Mouse (Mus musculus): ENCODE results near the gene Acsf3. TPM values are rescaled to one million over a fixed set of nuclear protein-coding genes. Genes with fewer than 3 reads are reported as not detected.

Gene Acsf3
- polyA plus RNA-seq, 1 experiment from 2014 or later: 10.7 TPM

- H3K9ac ChIP-seq (replicated peaks): no peak overlapping the region
- DNase-seq (no peak), ATAC-seq (no peak)
- TF ChIP-seq EP300 (IDR thresholded peaks at IDR 0.05; ENCODE audit: low read depth) (no peak), CTCF (IDR thresholded peaks at IDR 0.05; ENCODE audit: low read depth) (no peak)
- no peaks in the 10 kb centered on the region for H3K36me3 ChIP-seq (replicated peaks; ENCODE audit: insufficient read depth, low read length)
- H3K27ac ChIP-seq (ENCODE audit: low read depth): no peak overlapping the region
- no peaks in the 10 kb centered on the region for H3K9me3 ChIP-seq (ENCODE audit: low read length)
- H3K27me3 ChIP-seq (ENCODE audit: insufficient read depth, low read length): no peaks in the 10 kb centered on the region
- WGBS (ENCODE audit: insufficient replicate concordance): 74% methylated on average over 11 of the region's 11 CpGs
- H3K4me2 ChIP-seq (ENCODE audit: low read depth, low read length): no peak overlapping the region
- H3K4me3 ChIP-seq (ENCODE audit: low read depth, low read length): no peak overlapping the region
- peaks cover 4% of the 10 kb centered on the region for H3K4me1 ChIP-seq (ENCODE audit: insufficient read depth)
These were observed 44.5 kb downstream of the Acsf3 start for GRCm38 (mm10) chr8:122819776-122820175.

GRCm38 (mm10) chr8:122824571-122824970 is 49.3 kb downstream of the Acsf3 start:
- WGBS (ENCODE audit: insufficient replicate concordance): 54% methylated on average over 5 of the region's 5 CpGs
- TF ChIP-seq CTCF (IDR thresholded peaks at IDR 0.05; ENCODE audit: low read depth) (no peak), EP300 (IDR thresholded peaks at IDR 0.05; ENCODE audit: low read depth) (no peak)

DNA sequence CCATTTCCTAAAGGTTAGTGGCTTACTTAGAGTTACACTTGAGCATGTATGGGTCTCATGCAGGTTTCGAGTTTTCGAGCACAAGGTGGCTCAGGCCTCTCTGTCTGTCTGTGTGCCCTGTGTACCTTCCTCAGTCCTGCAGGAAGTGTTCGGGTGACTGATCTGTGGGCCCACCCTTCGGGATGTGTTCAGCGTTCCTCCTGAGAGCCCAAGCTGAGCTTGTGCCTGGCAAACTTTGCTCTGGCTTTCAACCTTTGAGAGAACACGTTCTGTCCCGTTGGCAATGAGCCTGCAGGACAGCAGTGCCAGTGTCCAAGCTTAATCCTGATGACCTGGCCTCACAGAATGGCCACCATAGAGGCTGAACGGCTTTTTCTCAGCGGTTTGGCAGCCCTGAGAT is 49.7 kb downstream of the Acsf3 start:
- TF ChIP-seq CTCF (IDR thresholded peaks at IDR 0.05; ENCODE audit: low read depth) (no peak), EP300 (IDR thresholded peaks at IDR 0.05; ENCODE audit: low read depth) (no peak)
- Histone ChIP-seq H3K4me3 (ENCODE audit: low read depth, low read length) (no peak overlapping the region), H3K4me2 (ENCODE audit: low read depth, low read length) (no peak overlapping the region), H3K9ac (replicated peaks) (no peak overlapping the region), H3K36me3 (replicated peaks; ENCODE audit: insufficient read depth, low read length) (no peaks in the 10 kb centered on the region), H3K27me3 (ENCODE audit: insufficient read depth, low read length) (no peaks in the 10 kb centered on the region), H3K27ac (ENCODE audit: low read depth) (no peak overlapping the region), H3K9me3 (ENCODE audit: low read length) (no peaks in the 10 kb centered on the region), H3K4me1 (ENCODE audit: insufficient read depth) (no peaks in the 10 kb centered on the region)
- ATAC-seq: no peak
- DNase-seq: no peak
- WGBS (ENCODE audit: insufficient replicate concordance): 67% methylated on average over 9 of the region's 9 CpGs

More at GRCm38 (mm10) chr8:122824571-122824970, 49.3 kb downstream of the Acsf3 start:
- Histone ChIP-seq H3K9ac (replicated peaks) (no peak overlapping the region), H3K4me1 (ENCODE audit: insufficient read depth) (no peaks in the 10 kb centered on the region), H3K4me3 (ENCODE audit: low read depth, low read length) (no peak overlapping the region), H3K4me2 (ENCODE audit: low read depth, low read length) (no peak overlapping the region), H3K36me3 (replicated peaks; ENCODE audit: insufficient read depth, low read length) (no peaks in the 10 kb centered on the region), H3K27me3 (ENCODE audit: insufficient read depth, low read length) (no peaks in the 10 kb centered on the region), H3K9me3 (ENCODE audit: low read length) (no peaks in the 10 kb centered on the region), H3K27ac (ENCODE audit: low read depth) (no peak overlapping the region)
- no peak for ATAC-seq
- DNase-seq: no peak

GRCm38 (mm10) chr8:122825408-122825807 is 50.1 kb downstream of the Acsf3 start:
- ATAC-seq: no peak
- no peaks in the 10 kb centered on the region for H3K27me3 ChIP-seq (ENCODE audit: insufficient read depth, low read length)
- H3K36me3 ChIP-seq (replicated peaks; ENCODE audit: insufficient read depth, low read length): no peaks in the 10 kb centered on the region
- no peak overlapping the region for H3K4me3 ChIP-seq (ENCODE audit: low read depth, low read length)
- H3K4me1 ChIP-seq (ENCODE audit: insufficient read depth): no peaks in the 10 kb centered on the region; the same call in 1 of the 2 replicates
- no peaks in the 10 kb centered on the region for H3K9me3 ChIP-seq (ENCODE audit: low read length)
- TF ChIP-seq CTCF (IDR thresholded peaks at IDR 0.05; ENCODE audit: low read depth) (no peak), EP300 (IDR thresholded peaks at IDR 0.05; ENCODE audit: low read depth) (no peak)
- H3K9ac ChIP-seq (replicated peaks): no peak overlapping the region
- WGBS (ENCODE audit: insufficient replicate concordance): 48% methylated on average over 8 of the region's 8 CpGs
- no peak overlapping the region for H3K27ac ChIP-seq (ENCODE audit: low read depth)
- H3K4me2 ChIP-seq (ENCODE audit: low read depth, low read length): no peak overlapping the region
- no peak for DNase-seq

DNA sequence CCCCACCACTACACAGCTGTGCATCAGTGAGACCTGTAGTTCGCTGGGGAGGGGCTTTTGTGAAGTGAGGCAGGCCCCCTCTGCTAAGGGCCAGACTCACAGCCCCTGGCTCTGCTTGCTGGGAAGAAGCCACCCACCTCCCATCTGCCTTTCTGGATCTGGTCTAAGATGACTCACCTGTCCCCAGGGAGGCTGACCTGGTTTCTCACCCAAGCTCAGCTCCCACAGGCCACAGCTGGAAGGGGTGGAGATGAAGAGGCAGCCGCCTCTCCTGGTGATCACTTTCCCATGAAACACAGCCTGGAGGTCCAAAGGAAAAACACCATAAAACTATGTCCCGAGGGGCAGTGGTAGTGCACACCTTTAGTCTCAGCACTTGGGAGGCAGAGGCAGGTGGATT is 54.1 kb downstream of the Acsf3 start:
- DNase-seq (no peak), ATAC-seq (no peak)
- WGBS (ENCODE audit: insufficient replicate concordance): 65% methylated on average over 3 of the region's 3 CpGs
- TF ChIP-seq CTCF (IDR thresholded peaks at IDR 0.05; ENCODE audit: low read depth): no peak
- TF ChIP-seq EP300 (IDR thresholded peaks at IDR 0.05; ENCODE audit: low read depth): no peak
- no peaks in the 10 kb centered on the region for H3K36me3 ChIP-seq (replicated peaks; ENCODE audit: insufficient read depth, low read length)
- H3K27me3 ChIP-seq (ENCODE audit: insufficient read depth, low read length): no peaks in the 10 kb centered on the region
- H3K4me2 ChIP-seq (ENCODE audit: low read depth, low read length): no peak overlapping the region
- no peak overlapping the region for H3K4me3 ChIP-seq (ENCODE audit: low read depth, low read length)
- H3K27ac ChIP-seq (ENCODE audit: low read depth): no peak overlapping the region
- no peaks in the 10 kb centered on the region; the same call in 1 of the 2 replicates for H3K4me1 ChIP-seq (ENCODE audit: insufficient read depth)
- no peaks in the 10 kb centered on the region for H3K9me3 ChIP-seq (ENCODE audit: low read length)
- no peak overlapping the region for H3K9ac ChIP-seq (replicated peaks)

DNA sequence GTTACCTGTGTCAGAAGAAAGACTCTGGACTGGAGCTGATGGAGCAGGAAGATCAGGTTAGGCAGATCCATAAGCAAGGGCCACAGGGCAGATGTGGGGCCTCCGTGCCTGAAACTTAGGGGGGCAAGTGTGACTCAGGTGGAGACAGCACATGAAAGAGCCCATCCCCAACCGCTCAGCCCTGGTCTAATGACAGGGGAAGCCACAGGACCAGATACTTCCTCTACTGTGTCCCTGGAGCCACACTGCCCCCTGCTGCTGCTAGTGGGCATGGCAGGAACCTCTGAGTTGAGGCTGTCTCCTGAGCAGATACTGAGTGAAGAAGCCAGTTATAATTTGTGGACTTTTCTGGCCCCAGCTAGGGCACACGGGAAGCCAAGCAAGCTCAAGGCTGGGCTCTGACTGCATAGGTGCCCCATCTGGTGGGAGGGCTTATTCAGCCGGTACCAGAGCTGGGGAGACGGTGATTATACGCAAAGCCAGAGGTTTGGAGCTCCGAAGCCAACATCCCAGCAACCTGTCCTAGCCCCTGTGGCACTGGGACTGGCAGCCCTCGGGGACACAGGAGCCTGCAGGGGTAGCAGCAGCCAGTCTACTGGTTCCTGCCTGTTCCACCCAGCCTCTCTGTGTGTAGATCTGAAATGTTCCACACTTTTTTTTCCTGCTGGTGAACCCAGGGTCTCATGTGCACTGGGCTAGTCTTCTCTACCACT is 55.2 kb downstream of the Acsf3 start:
- no peaks in the 10 kb centered on the region for H3K9me3 ChIP-seq (ENCODE audit: low read length)
- H3K27ac ChIP-seq (ENCODE audit: low read depth): no peak overlapping the region
- 35% methylated on average over 8 of the region's 8 CpGs for WGBS (ENCODE audit: insufficient replicate concordance)

More for the DNA sequence above, 55.2 kb downstream of the Acsf3 start:
- no peaks in the 10 kb centered on the region; the same call in 1 of the 2 replicates for H3K4me1 ChIP-seq (ENCODE audit: insufficient read depth)
- TF ChIP-seq CTCF (IDR thresholded peaks at IDR 0.05; ENCODE audit: low read depth) (peak; percentile 99), EP300 (IDR thresholded peaks at IDR 0.05; ENCODE audit: low read depth) (no peak)
- H3K4me2 ChIP-seq (ENCODE audit: low read depth, low read length): no peak overlapping the region
- ATAC-seq (peak; percentile 83), DNase-seq (peak; percentile 94)
- H3K36me3 ChIP-seq (replicated peaks; ENCODE audit: insufficient read depth, low read length): no peaks in the 10 kb centered on the region
- H3K9ac ChIP-seq (replicated peaks): no peak overlapping the region
- H3K4me3 ChIP-seq (ENCODE audit: low read depth, low read length): no peak overlapping the region
- H3K27me3 ChIP-seq (ENCODE audit: insufficient read depth, low read length): no peaks in the 10 kb centered on the region

Measured in liver, postnatal 0 days (tissue).